ENCODE assay signal across 20 mouse cellular contexts in the genomic region with DNA sequence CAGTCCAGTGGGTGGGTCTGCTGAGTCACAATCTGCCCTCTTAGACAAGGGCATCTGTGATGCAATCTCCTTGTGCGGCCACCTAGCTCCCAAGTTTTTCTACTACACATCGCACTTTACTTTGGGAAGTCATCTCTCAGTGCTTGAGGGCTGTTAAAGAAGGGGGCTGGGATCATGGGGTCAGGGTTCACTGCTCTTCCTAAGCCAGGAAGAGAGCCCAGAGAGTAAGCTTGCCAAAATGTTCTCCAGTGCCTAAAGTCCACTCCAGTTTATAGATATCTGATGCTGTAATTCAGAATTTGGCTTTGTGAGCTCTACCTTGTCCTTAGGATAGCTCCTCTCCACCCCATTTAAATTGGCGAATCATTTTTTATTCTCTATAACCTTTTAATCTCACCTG.
DNase-seq lines count a peak whose midpoint lies in the region; ATAC-seq and TF ChIP-seq lines count a peak whose summit lies in the region.
"Had no signal": no experiment of that assay in that cellular context is flagged by ENCODE, and none has a peak within 500 bp of the region (broad histone marks: within the 10 kb centered on the region; RNA-seq: fewer than 3 reads in every experiment).

No protein-coding gene starts in this region.

- H3K9ac ChIP-seq in kidney, embryonic 14.5 days (ENCODE audit: low read depth, low read length), result no peak overlapping the region
- H3K9ac ChIP-seq in liver, adult 2 months (ENCODE audit: low read depth, low read length), result no peak overlapping the region
- H3K9ac ChIP-seq in stomach, postnatal 0 days (ENCODE audit: low read length), result no peak overlapping the region
- H3K9ac ChIP-seq: embryonic facial prominence, embryonic 15.5 days; heart, embryonic 12.5 days; hindbrain, embryonic 12.5 days had no signal

- H3K27me3 ChIP-seq in kidney, embryonic 14.5 days (ENCODE audit: control insufficient read depth, insufficient read depth, low read length), result no peaks in the 10 kb centered on the region
- no peaks in the 10 kb centered on the region for H3K27me3 ChIP-seq in liver, adult 2 months (ENCODE audit: control insufficient read depth, insufficient read depth, low read length)
- no peaks in the 10 kb centered on the region for H3K27me3 ChIP-seq in limb, embryonic 10.5 days (ENCODE audit: low read depth, poor library complexity, severe bottlenecking)
- H3K27me3 ChIP-seq in stomach, postnatal 0 days (ENCODE audit: control insufficient read depth, insufficient read depth, low read length), result no peaks in the 10 kb centered on the region
- H3K27me3 ChIP-seq: embryonic facial prominence, embryonic 15.5 days; heart, embryonic 12.5 days; hindbrain, embryonic 12.5 days had no signal

- no peak for TF ChIP-seq CTCF in liver, adult 2 months (IDR thresholded peaks at IDR 0.05; ENCODE audit: low read depth, low read length)
- TF ChIP-seq CTCF in stomach, postnatal 0 days (IDR thresholded peaks at IDR 0.05; ENCODE audit: low read depth), result no peak

- no peaks in the 10 kb centered on the region for H3K36me3 ChIP-seq in kidney, embryonic 14.5 days (ENCODE audit: control insufficient read depth, insufficient read depth, low read length)
- H3K36me3 ChIP-seq in liver, adult 2 months (ENCODE audit: control insufficient read depth, insufficient read depth, low read length), result no peaks in the 10 kb centered on the region
- no peaks in the 10 kb centered on the region for H3K36me3 ChIP-seq in limb, embryonic 10.5 days
- no peaks in the 10 kb centered on the region for H3K36me3 ChIP-seq in stomach, postnatal 0 days (ENCODE audit: control insufficient read depth, insufficient read depth, low read length)
- H3K36me3 ChIP-seq: embryonic facial prominence, embryonic 15.5 days; forebrain, embryonic 10.5 days; heart, embryonic 12.5 days; hindbrain, embryonic 12.5 days had no signal

- H3K9me3 ChIP-seq in kidney, embryonic 14.5 days (ENCODE audit: control insufficient read depth, low read length), result no peaks in the 10 kb centered on the region
- no peaks in the 10 kb centered on the region for H3K9me3 ChIP-seq in limb, embryonic 10.5 days (replicated peaks)
- H3K9me3 ChIP-seq in stomach, postnatal 0 days (ENCODE audit: control insufficient read depth, low read length), result no peaks in the 10 kb centered on the region
- H3K9me3 ChIP-seq: embryonic facial prominence, embryonic 15.5 days; forebrain, embryonic 10.5 days; heart, embryonic 12.5 days; hindbrain, embryonic 12.5 days had no signal

- no peak overlapping the region for H3K4me3 ChIP-seq in kidney, embryonic 14.5 days (ENCODE audit: low read length)
- no peak overlapping the region for H3K4me3 ChIP-seq in liver, adult 2 months (ENCODE audit: insufficient read depth, low read depth, low read length)
- no peak overlapping the region for H3K4me3 ChIP-seq in limb, embryonic 10.5 days
- H3K4me3 ChIP-seq in stomach, postnatal 0 days (ENCODE audit: low read depth, low read length), result no peak overlapping the region
- H3K4me3 ChIP-seq: embryonic facial prominence, embryonic 15.5 days; erythroblast, embryonic 14.5 days; forebrain, embryonic 10.5 days; gastrocnemius, adult 2 months; heart, embryonic 12.5 days; hindbrain, embryonic 12.5 days had no signal

- H3K27ac ChIP-seq in kidney, embryonic 14.5 days (ENCODE audit: low read depth, low read length), result no peak overlapping the region
- peak overlapping the region; percentile 68 for H3K27ac ChIP-seq in liver, adult 2 months (replicated peaks; ENCODE audit: insufficient read depth, low read depth, low read length)
- no peak overlapping the region for H3K27ac ChIP-seq in limb, embryonic 10.5 days
- no peak overlapping the region for H3K27ac ChIP-seq in stomach, postnatal 0 days (replicated peaks)
- H3K27ac ChIP-seq: embryonic facial prominence, embryonic 15.5 days; forebrain, embryonic 10.5 days; gastrocnemius, adult 2 months; hindbrain, embryonic 12.5 days; hindbrain, postnatal 0 days had no signal

- no peak for TF ChIP-seq POLR2A in liver, adult 2 months (IDR thresholded peaks at IDR 0.05; ENCODE audit: extremely low read depth, insufficient read depth, low read length)

- no peak for TF ChIP-seq EP300 in stomach, postnatal 0 days (optimal IDR thresholded peaks at IDR 0.05)

- no peak overlapping the region for H3K4me2 ChIP-seq in kidney, embryonic 14.5 days (replicated peaks; ENCODE audit: low read depth, low read length)
- no peak overlapping the region for H3K4me2 ChIP-seq in stomach, postnatal 0 days (replicated peaks; ENCODE audit: low read depth)
- H3K4me2 ChIP-seq: embryonic facial prominence, embryonic 15.5 days; heart, embryonic 12.5 days; hindbrain, embryonic 12.5 days had no signal

- WGBS in kidney, embryonic 14.5 days, result 81% methylated on average over 3 of the region's 3 CpGs
- WGBS in liver, adult 2 months, result 16% methylated on average over 3 of the region's 3 CpGs
- 86% methylated on average over 3 of the region's 3 CpGs for WGBS in limb, embryonic 10.5 days
- WGBS in stomach, postnatal 0 days, result 88% methylated on average over 3 of the region's 3 CpGs

- H3K79me2 ChIP-seq in liver, adult 2 months (ENCODE audit: control insufficient read depth, insufficient read depth, low read length), result no peaks in the 10 kb centered on the region

- DNase-seq in kidney, adult 18-20 months, result peak; percentile 7
- DNase-seq in liver, adult 2 months (ENCODE audit: extremely low read depth, low read depth, low spot score), result peak; percentile 94
- no peak for DNase-seq in liver
- peak; percentile 16 for DNase-seq in kidney, postnatal 14 days
- DNase-seq in limb, embryonic 10.5 days (ENCODE audit: low spot score), result no peak
- DNase-seq in stomach, postnatal 0 days (ENCODE audit: low spot score), result no peak
- DNase-seq: adrenal gland, adult 8-10 months; adrenal gland, postnatal 36 days; cerebellum, adult 8-10 months; cerebellum, postnatal 14 days; gastrocnemius, adult 2 months; gastrocnemius, postnatal 25 days had no signal

- ATAC-seq in kidney, embryonic 14.5 days (ENCODE audit: low FRiP score, low TSS enrichment), result no peak
- no peak for ATAC-seq in stomach, postnatal 0 days (ENCODE audit: low FRiP score, low TSS enrichment)
- ATAC-seq: forebrain, embryonic 14.5 days; hindbrain, postnatal 0 days had no signal

- H3K4me1 ChIP-seq in kidney, embryonic 14.5 days (ENCODE audit: control insufficient read depth, insufficient read depth, low read length), result no peaks in the 10 kb centered on the region
- peaks cover 8% of the 10 kb centered on the region; the same call in 1 of the 2 replicates for H3K4me1 ChIP-seq in liver, adult 2 months (ENCODE audit: control insufficient read depth, insufficient read depth, low read length)
- H3K4me1 ChIP-seq in limb, embryonic 10.5 days, result no peaks in the 10 kb centered on the region
- no peaks in the 10 kb centered on the region for H3K4me1 ChIP-seq in stomach, postnatal 0 days (replicated peaks; ENCODE audit: control insufficient read depth, insufficient read depth)
- H3K4me1 ChIP-seq: embryonic facial prominence, embryonic 15.5 days; heart, embryonic 12.5 days had no signal

Comparison
In these comparisons a context has a peak if more than half of its experiments do, and no peak if none do; other contexts are left out.
1. DNase-seq: peak in kidney, adult 18-20 months (single experiment), liver, adult 2 months (single experiment) and kidney, postnatal 14 days (single experiment); none in liver (single experiment), limb, embryonic 10.5 days (single experiment) and stomach, postnatal 0 days (single experiment).